Mouse (Mus musculus) hindbrain, postnatal 0 days (tissue): Measurements from ENCODE around the gene Spaca1. TPM values are rescaled to one million over a fixed set of nuclear protein-coding genes. Genes with fewer than 3 reads are reported as not detected.

ENCODE experiments used
- ATAC-seq: fragments of 200-750 bp; cut with Nextera tagmentation; 2 replicates; pipeline ENCODE4 v1.8.0; 2017; ENCODE audit warnings: mild to moderate bottlenecking, moderate TSS enrichment, moderate library complexity
- DNase-seq: peaks from one replicate; pipeline ENCODE4 v3.0.0-alpha.2; 2015; ENCODE audit warnings: low spot score
- H3K27ac ChIP-seq: fragments of 300-500 bp; sonication (generic); 2 replicates; pipeline ENCODE4 v1.5.1; 2014; ENCODE audit warnings: mild to moderate bottlenecking
- H3K27me3 ChIP-seq: fragments of 300-500 bp; sonication (generic); 2 replicates; pipeline ENCODE4 v1.6.1; 2014; ENCODE audit warnings: low read length, mixed read lengths; ENCODE audit not compliant: insufficient read depth
- H3K36me3 ChIP-seq: fragments of 300-500 bp; sonication (generic); 2 replicates; pipeline ENCODE4 v1.6.1; 2014; ENCODE audit warnings: low read length, mixed read lengths; ENCODE audit not compliant: insufficient read depth
- H3K4me1 ChIP-seq: fragments of 300-500 bp; sonication (generic); 2 replicates; pipeline ENCODE4 v1.6.1; 2014; ENCODE audit warnings: antibody characterized with exemption, low read length, mixed read lengths; ENCODE audit not compliant: insufficient read depth
- H3K4me2 ChIP-seq: fragments of 300-500 bp; sonication (generic); 2 replicates; pipeline ENCODE4 v1.6.1; 2014; ENCODE audit warnings: low read depth, mild to moderate bottlenecking, low read length, moderate library complexity, mixed read lengths
- H3K4me3 ChIP-seq: fragments of 300-500 bp; sonication (generic); 2 replicates; pipeline ENCODE4 v1.5.1; 2014; ENCODE audit warnings: low read length
- H3K9ac ChIP-seq: fragments of 300-500 bp; sonication (generic); replicated peaks from 2 replicates; pipeline ENCODE4 v1.6.1; 2014; ENCODE audit warnings: mild to moderate bottlenecking, low read length, moderate library complexity, mixed read lengths
- H3K9me3 ChIP-seq: fragments of 300-500 bp; sonication (generic); 2 replicates; pipeline ENCODE4 v1.6.1; 2016; ENCODE audit warnings: low read length, mixed read lengths
- CTCF ChIP-seq: IDR thresholded peaks from 2 replicates; pipeline ENCODE4 v1.5.1; 2016; ENCODE audit warnings: antibody characterized with exemption, control low read depth, low read depth
- WGBS: fragments of 180-500 bp; shearing (Covaris S2); extraction: QIAGEN DNeasy Blood & Tissue Kit; methylation state at CpG from one replicate; pipeline ENCODE4 v1.1.7; 2014; 5-methylcytosine and 5-hydroxymethylcytosine counted together
- polyA plus RNA-seq: library from polyadenylated mRNA; unstranded; fragments of >200 nt; fragmentation: Nextera tagmentation; extraction: Ambion mirVana; gene quantifications from 2 replicates; pipeline ENCODE4 v1.2.1, GENCODE M21; 2015
- total RNA-seq: library from RNA; depleted of rRNA; stranded (reverse); fragments of >200 nt; gene quantifications from 2 replicates; pipeline ENCODE4 v1.2.3, GENCODE M21; 2014; rRNA removed

The Spaca1 gene
- total and polyA plus RNA-seq, 2 experiments from 2014 or later, result 0.42 to 1.4 TPM

DNA sequence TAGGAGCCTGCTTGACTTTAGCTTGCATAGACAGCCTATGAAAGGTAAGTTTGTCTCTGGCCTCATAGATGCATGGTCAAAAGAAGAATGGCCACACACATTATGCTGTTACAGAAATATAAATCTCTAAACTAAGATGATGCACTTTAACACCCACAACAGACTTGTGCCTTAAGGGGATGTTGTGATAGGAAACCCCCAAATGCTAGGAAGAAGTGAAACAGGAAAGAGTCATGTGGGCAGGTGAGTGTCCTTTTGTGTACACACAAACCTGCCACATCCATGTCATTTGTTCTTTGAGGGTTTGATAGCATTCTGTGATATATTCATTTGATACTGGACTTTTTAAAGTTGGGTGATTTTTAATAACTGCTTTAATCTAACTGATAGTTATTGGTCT is 53.6 kb downstream of the Spaca1 start:
- ATAC-seq (no peak), DNase-seq (no peak)
- H3K36me3 ChIP-seq, result no peaks in the 10 kb centered on the region
- H3K9me3 ChIP-seq, result no peaks in the 10 kb centered on the region
- no peak overlapping the region for H3K9ac ChIP-seq
- H3K4me1 ChIP-seq, result no peaks in the 10 kb centered on the region
- H3K4me3 ChIP-seq, result no peak overlapping the region
- H3K27ac ChIP-seq, result no peak overlapping the region
- no peaks in the 10 kb centered on the region for H3K27me3 ChIP-seq
- no peak for TF ChIP-seq CTCF
- H3K4me2 ChIP-seq, result no peak overlapping the region

- Histone ChIP-seq H3K4me3 (no peak overlapping the region), H3K4me2 (no peak overlapping the region), H3K27me3 (no peaks in the 10 kb centered on the region), H3K27ac (no peak overlapping the region), H3K9me3 (no peaks in the 10 kb centered on the region), H3K4me1 (no peaks in the 10 kb centered on the region), H3K36me3 (no peaks in the 10 kb centered on the region), H3K9ac (no peak overlapping the region)
- ATAC-seq (no peak), DNase-seq (peak; percentile 4)
- TF ChIP-seq CTCF, result no peak
- WGBS, result 33% methylated on average over 3 of the region's 3 CpGs
These were observed 57.3 kb downstream of the Spaca1 start for GRCm38 (mm10) chr4:33992687-33993086.

- Histone ChIP-seq H3K4me1 (no peaks in the 10 kb centered on the region), H3K27ac (no peak overlapping the region), H3K36me3 (no peaks in the 10 kb centered on the region), H3K27me3 (no peaks in the 10 kb centered on the region), H3K4me3 (no peak overlapping the region), H3K9me3 (no peaks in the 10 kb centered on the region), H3K9ac (no peak overlapping the region), H3K4me2 (no peak overlapping the region)
- TF ChIP-seq CTCF, result no peak
- no peak for DNase-seq
- ATAC-seq, result no peak
- WGBS, result 87% methylated on average over 5 of the region's 5 CpGs
These were observed 61.4 kb downstream of the Spaca1 start for GRCm38 (mm10) chr4:33988466-33989089.

Other genes with a start within 250 kb of the Spaca1 start
- gene Cnr1, start 125.6 kb downstream of the Spaca1 start, total RNA-seq, result 112 and 121 TPM in 2 replicates
- 34.9 and 35.3 TPM in 2 replicates for gene Cnr1, start 125.6 kb downstream of the Spaca1 start, polyA plus RNA-seq